Mouse (Mus musculus) testis, adult 2 months (tissue): ENCODE results near the gene Rnf180.

ENCODE experiments used
- CTCF ChIP-seq: fragments of 200-500 bp; IDR thresholded peaks from 2 replicates; pipeline ENCODE4 v1.5.1; 2012; ENCODE audit warnings: low read depth, mild to moderate bottlenecking, inconsistent platforms, low read length, moderate library complexity; ENCODE audit not compliant: control insufficient read depth, insufficient read depth, insufficient replicate concordance
- POLR2A ChIP-seq: fragments of 200-500 bp; IDR thresholded peaks from 2 replicates; pipeline ENCODE4 v1.6.1; 2012; ENCODE audit warnings: low read depth, mild to moderate bottlenecking, inconsistent platforms, low read length, moderate library complexity; ENCODE audit not compliant: control insufficient read depth

DNA sequence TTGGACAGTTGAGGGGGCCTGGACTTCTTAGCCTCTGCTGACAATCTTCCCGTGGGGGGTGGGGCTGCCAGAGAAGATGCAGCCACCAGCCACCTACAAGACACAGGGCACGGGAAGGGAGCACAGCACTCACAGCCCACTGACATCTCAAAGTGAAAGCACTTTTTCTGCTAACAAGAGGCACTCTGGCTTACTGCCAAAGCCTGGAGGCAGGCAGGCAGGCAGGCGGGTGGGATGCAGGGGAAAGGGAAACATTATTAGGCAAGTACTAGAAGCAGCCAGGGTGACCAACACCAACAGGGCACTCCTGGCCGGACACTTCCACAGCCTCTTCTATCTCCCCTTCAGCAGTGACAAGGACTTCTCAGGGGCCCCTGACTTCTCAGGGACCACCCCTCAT lies 2.8 kb downstream of the Rnf180 start:
- TF ChIP-seq CTCF (no peak), POLR2A (no peak)
